Mouse (Mus musculus): ENCODE results near the gene 5430419D17Rik.

DNA sequence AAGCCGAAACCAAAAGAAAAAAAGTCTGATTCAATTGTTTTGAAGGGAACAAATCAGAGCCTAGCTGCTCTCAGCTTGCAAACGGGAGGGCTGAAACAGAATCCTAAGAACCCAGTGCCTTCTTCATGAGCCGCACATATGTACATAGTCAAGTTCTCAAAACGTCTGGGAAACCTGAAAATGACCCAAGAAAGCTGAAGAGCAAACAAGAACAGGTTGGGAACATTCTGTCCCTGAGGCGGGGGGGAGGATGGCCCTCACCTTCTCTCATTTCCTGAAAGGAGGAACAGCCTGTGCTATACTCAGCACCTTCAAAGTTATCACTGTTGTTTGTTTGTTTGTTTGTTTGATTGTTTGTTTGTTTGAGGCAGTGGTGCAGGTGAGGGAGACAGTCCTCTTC lies 132.5 kb downstream of the 5430419D17Rik start:
- no peak for TF ChIP-seq CTCF (IDR thresholded peaks at IDR 0.05 in 2 of 3, conservative IDR thresholded peaks at IDR 0.05 in 1 of 3; ENCODE audit: control insufficient read depth in 1 of 3, insufficient read depth in 1 of 3, low read depth in 2 of 3, low read length in 3 of 3, poor library complexity in 1 of 3, severe bottlenecking in 1 of 3)
- no peak for TF ChIP-seq HCFC1 (IDR thresholded peaks at IDR 0.05; ENCODE audit: low read depth, low read length)
- TF ChIP-seq E2F4 (IDR thresholded peaks at IDR 0.05; ENCODE audit: borderline replicate concordance, low read depth, low read length): no peak
- no peak for TF ChIP-seq MYC (IDR thresholded peaks at IDR 0.05; ENCODE audit: low read depth, low read length)

All from MEL (cell line).